Mouse (Mus musculus) kidney, postnatal 14 days (tissue): ENCODE results near the gene Casp7.

Experiments used
- DNase-seq: peaks from one replicate; pipeline ENCODE4 v3.0.0; 2022; ENCODE audit warnings: mixed read lengths

Gene Casp7

GRCm38 (mm10) chr19:56425492-56425891 is 28.6 kb downstream of the Casp7 start:
- peak; percentile 48 for DNase-seq

- DNase-seq, result no peak
Observed at GRCm38 (mm10) chr19:56430369-56430768, 33.4 kb downstream of the Casp7 start.

GRCm38 (mm10) chr19:56432706-56433105 is 35.8 kb downstream of the Casp7 start:
- no peak for DNase-seq

- DNase-seq, result no peak
Observed at GRCm38 (mm10) chr19:56433581-56433980, 36.7 kb downstream of the Casp7 start.

- no peak for DNase-seq
Observed at GRCm38 (mm10) chr19:56436380-56436779, 39.5 kb downstream of the Casp7 start.

GRCm38 (mm10) chr19:56438357-56439071 is 41.6 kb downstream of the Casp7 start:
- DNase-seq, result peak; percentile 51

GRCm38 (mm10) chr19:56439072-56439434 is 42.1 kb downstream of the Casp7 start:
- no peak for DNase-seq

- DNase-seq, result no peak
Observed at GRCm38 (mm10) chr19:56443445-56443844, 46.5 kb downstream of the Casp7 start.

- DNase-seq, result no peak
Observed at GRCm38 (mm10) chr19:56448784-56449183, 51.9 kb downstream of the Casp7 start.

GRCm38 (mm10) chr19:56449537-56449936 is 52.6 kb downstream of the Casp7 start:
- DNase-seq, result no peak

- DNase-seq, result no peak
Observed at GRCm38 (mm10) chr19:56450892-56451291, 54.0 kb downstream of the Casp7 start.

GRCm38 (mm10) chr19:56451867-56452266 is 54.9 kb downstream of the Casp7 start:
- no peak for DNase-seq

GRCm38 (mm10) chr19:56452421-56452820 is 55.5 kb downstream of the Casp7 start:
- no peak for DNase-seq

GRCm38 (mm10) chr19:56454862-56455261 is 57.9 kb downstream of the Casp7 start:
- DNase-seq, result no peak

- no peak for DNase-seq
Observed at GRCm38 (mm10) chr19:56455369-56455768, 58.4 kb downstream of the Casp7 start.

GRCm38 (mm10) chr19:56457569-56457968 is 60.6 kb downstream of the Casp7 start:
- DNase-seq, result no peak

- DNase-seq, result peak; percentile 55
Observed at GRCm38 (mm10) chr19:56459154-56460050, 62.5 kb downstream of the Casp7 start.

GRCm38 (mm10) chr19:56460241-56460640 is 63.3 kb downstream of the Casp7 start:
- DNase-seq, result no peak

- peak; percentile 56 for DNase-seq
Observed at GRCm38 (mm10) chr19:56461522-56462101, 64.7 kb downstream of the Casp7 start, which contains the start of gene Plekhs1. Plekhs1 (plus strand) TSS chr19:56461640.

- DNase-seq, result no peak
Observed at GRCm38 (mm10) chr19:56462786-56463185, 65.9 kb downstream of the Casp7 start.

GRCm38 (mm10) chr19:56466486-56466885 is 69.6 kb downstream of the Casp7 start:
- DNase-seq, result no peak

- DNase-seq, result no peak
Observed at GRCm38 (mm10) chr19:56470286-56471020, 73.5 kb downstream of the Casp7 start.

GRCm38 (mm10) chr19:56471934-56472333 is 75.0 kb downstream of the Casp7 start:
- DNase-seq, result no peak
